8 mouse cellular contexts compared by ENCODE assay signal in genomic region chr8:127139154-127139553, GRCm38 (mm10).
DNase-seq lines count a peak whose midpoint lies in the region; ATAC-seq and TF ChIP-seq lines count a peak whose summit lies in the region.

No protein-coding gene starts in this region.

- no peak overlapping the region for H3K27ac ChIP-seq in intestine, embryonic 16.5 days (ENCODE audit: low read length)
- no peak overlapping the region for H3K27ac ChIP-seq in midbrain, embryonic 13.5 days
- H3K27ac ChIP-seq in stomach, postnatal 0 days (replicated peaks), result no peak overlapping the region

- peak; percentile 95 for TF ChIP-seq CTCF in stomach, postnatal 0 days (IDR thresholded peaks at IDR 0.05; ENCODE audit: low read depth)

- 15% methylated on average over 1 of the region's 1 CpGs for WGBS in intestine, embryonic 16.5 days
- WGBS in midbrain, embryonic 13.5 days, result 52% methylated on average over 1 of the region's 1 CpGs
- 17% methylated on average over 1 of the region's 1 CpGs for WGBS in stomach, postnatal 0 days

- no peaks in the 10 kb centered on the region for H3K36me3 ChIP-seq in intestine, embryonic 16.5 days (ENCODE audit: control insufficient read depth, insufficient read depth, low read length)
- no peaks in the 10 kb centered on the region for H3K36me3 ChIP-seq in midbrain, embryonic 13.5 days
- H3K36me3 ChIP-seq in stomach, postnatal 0 days (ENCODE audit: control insufficient read depth, insufficient read depth, low read length), result no peaks in the 10 kb centered on the region

- no peak overlapping the region for H3K4me3 ChIP-seq in intestine, embryonic 16.5 days (ENCODE audit: low read length)
- no peak overlapping the region for H3K4me3 ChIP-seq in midbrain, embryonic 13.5 days (replicated peaks)
- H3K4me3 ChIP-seq in stomach, postnatal 0 days (ENCODE audit: low read depth, low read length), result no peak overlapping the region

- no peak overlapping the region for H3K9ac ChIP-seq in intestine, embryonic 16.5 days (ENCODE audit: low read depth, low read length)
- no peak overlapping the region for H3K9ac ChIP-seq in midbrain, embryonic 13.5 days (replicated peaks)
- no peak overlapping the region for H3K9ac ChIP-seq in stomach, postnatal 0 days (ENCODE audit: low read length)

- peak; percentile 56 for DNase-seq in cerebellum, adult 11 months
- peak; percentile 64 to 79 for DNase-seq in cerebellum, postnatal 4 days (ENCODE audit: low spot score in 2 of 2)
- DNase-seq in gastrocnemius, postnatal 14 days, result peak; percentile 80
- DNase-seq in left cerebral cortex, postnatal 14 days (ENCODE audit: low spot score in 2 of 2), result peak; percentile 73 to 82
- DNase-seq in stomach, postnatal 0 days (ENCODE audit: low spot score), result peak; percentile 82

- H3K4me2 ChIP-seq in intestine, embryonic 16.5 days (ENCODE audit: low read depth, low read length), result no peak overlapping the region
- H3K4me2 ChIP-seq in midbrain, embryonic 13.5 days (replicated peaks), result no peak overlapping the region
- H3K4me2 ChIP-seq in stomach, postnatal 0 days (replicated peaks; ENCODE audit: low read depth), result no peak overlapping the region

- intact Hi-C loops in gastrocnemius, postnatal 14 days (cut with DNase I; ENCODE audit: low total_unique reads), result loop anchor here (2.0 kb wide), 1 partner anchor 144 kb away; no protein-coding TSS in a partner anchor
- intact Hi-C loops in left cerebral cortex, postnatal 14 days (cut with DNase I), result loop anchor here (2.0 to 5.0 kb wide), 2 partner anchors 77 to 152 kb away; partner anchors contain the start of gene Pard3

- no peaks in the 10 kb centered on the region for H3K27me3 ChIP-seq in intestine, embryonic 16.5 days (replicated peaks; ENCODE audit: control insufficient read depth, insufficient read depth, low read length)
- H3K27me3 ChIP-seq in midbrain, embryonic 13.5 days, result no peaks in the 10 kb centered on the region
- H3K27me3 ChIP-seq in stomach, postnatal 0 days (ENCODE audit: control insufficient read depth, insufficient read depth, low read length), result no peaks in the 10 kb centered on the region

- H3K4me1 ChIP-seq in intestine, embryonic 16.5 days (ENCODE audit: control insufficient read depth, insufficient read depth, low read length), result peaks cover 42% of the 10 kb centered on the region
- H3K4me1 ChIP-seq in midbrain, embryonic 13.5 days (replicated peaks), result no peaks in the 10 kb centered on the region
- peaks cover 2% of the 10 kb centered on the region; the same call in 1 of the 2 replicates for H3K4me1 ChIP-seq in stomach, postnatal 0 days (replicated peaks; ENCODE audit: control insufficient read depth, insufficient read depth)

- H3K9me3 ChIP-seq in intestine, embryonic 16.5 days (ENCODE audit: control insufficient read depth, low read length), result no peaks in the 10 kb centered on the region
- no peaks in the 10 kb centered on the region for H3K9me3 ChIP-seq in midbrain, embryonic 13.5 days
- H3K9me3 ChIP-seq in stomach, postnatal 0 days (ENCODE audit: control insufficient read depth, low read length), result no peaks in the 10 kb centered on the region

- ATAC-seq in cerebellum, adult (ENCODE audit: insufficient number of reproducible peaks, low FRiP score, low TSS enrichment), result no peak
- peak; percentile 71; the same call in 1 of the 2 replicates for ATAC-seq in intestine, embryonic 16.5 days
- peak; percentile 60; the same call in 1 of the 2 replicates for ATAC-seq in midbrain, embryonic 13.5 days
- ATAC-seq in stomach, postnatal 0 days (ENCODE audit: low FRiP score, low TSS enrichment), result peak; percentile 56; the same call in 1 of the 2 replicates

- TF ChIP-seq EP300 in stomach, postnatal 0 days (optimal IDR thresholded peaks at IDR 0.05), result no peak
